Mouse (Mus musculus): ENCODE results near the gene Mical3. TPM values are rescaled to one million over a fixed set of nuclear protein-coding genes. Genes with fewer than 3 reads are reported as not detected.
A peak's percentile ranks its signal among the peaks of the same experiment; 100 is the strongest.

Gene Mical3
- total and polyA plus RNA-seq, 3 experiments, result 52.1 to 127 (median 114) TPM

DNA sequence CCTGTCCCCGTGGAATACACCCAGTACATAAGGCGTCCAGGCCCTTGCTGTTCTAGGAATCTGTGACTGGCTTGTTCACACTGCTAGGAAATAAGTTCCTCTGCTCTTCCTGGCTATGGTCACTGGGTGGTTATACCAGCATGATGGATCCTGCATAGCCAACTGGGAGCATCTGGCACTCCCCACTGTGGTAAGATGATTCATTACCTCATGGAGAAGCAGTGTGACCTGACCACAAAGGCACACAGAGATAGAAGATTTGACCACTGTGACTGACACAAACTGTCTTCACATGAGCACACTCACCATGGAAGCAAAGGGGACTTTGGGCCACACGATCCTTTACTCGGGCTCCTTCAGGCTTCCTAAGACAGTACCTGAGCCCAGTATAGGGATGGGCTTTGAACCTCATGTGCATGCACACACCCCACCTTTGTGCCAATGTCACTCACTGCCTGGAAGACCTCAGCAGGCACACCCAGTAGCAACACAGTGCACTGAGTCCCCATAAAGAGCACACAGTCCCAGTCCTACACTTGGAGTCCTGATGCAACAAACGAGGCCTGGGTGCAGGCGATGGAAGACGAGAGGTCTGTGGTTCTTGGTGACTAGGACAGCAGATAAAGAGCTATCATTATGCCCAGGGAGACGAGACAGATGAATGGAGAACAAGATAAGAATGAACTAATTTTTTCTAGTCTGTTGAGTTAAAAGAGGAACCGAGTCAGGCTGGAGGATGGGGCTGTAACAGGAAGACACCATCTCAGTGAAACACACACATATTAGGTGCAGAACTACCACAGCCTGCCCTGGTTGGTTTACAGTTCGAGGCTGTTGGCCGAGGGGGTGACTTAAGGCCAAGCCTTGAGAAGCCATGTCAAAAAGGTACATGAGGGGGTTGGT lies 174.3 kb downstream of the Mical3 start:
- no peak for DNase-seq
- Histone ChIP-seq H3K79me2 (replicated peaks; ENCODE audit: control insufficient read depth, insufficient read depth, low read length) (no peaks in the 10 kb centered on the region), H3K4me1 (ENCODE audit: control insufficient read depth, insufficient read depth, low read length) (no peaks in the 10 kb centered on the region), H3K9ac (ENCODE audit: low read depth, low read length) (no peak overlapping the region), H3K27ac (no peak overlapping the region), H3K4me3 (no peak overlapping the region), H3K27me3 (ENCODE audit: control insufficient read depth, insufficient read depth, low read length) (no peaks in the 10 kb centered on the region), H3K36me3 (ENCODE audit: control insufficient read depth, insufficient read depth, low read length) (no peaks in the 10 kb centered on the region)
- TF ChIP-seq POLR2A (IDR thresholded peaks at IDR 0.05; ENCODE audit: insufficient read depth, low read depth, low read length) (no peak), EP300 (IDR thresholded peaks at IDR 0.05; ENCODE audit: insufficient read depth, low read depth, low read length) (no peak), CTCF (IDR thresholded peaks at IDR 0.05) (no peak)
- WGBS, result 81% methylated on average over 11 of the region's 11 CpGs
- intact Hi-C loops (cut with DNase I), result loop anchor here (5.0 kb wide), 1 partner anchor 54 kb away; no protein-coding TSS in a partner anchor

DNA sequence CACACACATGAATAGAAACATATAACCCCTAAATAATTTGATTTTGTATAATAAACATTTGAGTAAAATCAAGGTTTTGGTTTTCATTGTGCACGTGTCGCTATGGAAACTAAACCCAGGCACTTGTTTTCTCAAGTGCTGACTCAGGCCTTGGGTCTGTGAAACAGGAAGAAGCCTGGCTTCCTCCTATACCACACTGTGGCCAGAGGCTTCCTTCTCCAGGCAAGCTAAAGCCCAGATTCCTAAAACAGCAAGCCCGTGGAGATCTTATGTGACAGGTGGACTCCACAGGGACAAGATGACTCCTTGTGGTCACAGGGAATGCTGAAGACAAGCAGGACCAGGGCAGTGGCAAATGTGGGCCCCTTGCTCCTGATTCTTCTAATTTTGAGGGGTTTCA lies 175.6 kb downstream of the Mical3 start:
- H3K36me3 ChIP-seq (ENCODE audit: control insufficient read depth, insufficient read depth, low read length), result no peaks in the 10 kb centered on the region

DNA sequence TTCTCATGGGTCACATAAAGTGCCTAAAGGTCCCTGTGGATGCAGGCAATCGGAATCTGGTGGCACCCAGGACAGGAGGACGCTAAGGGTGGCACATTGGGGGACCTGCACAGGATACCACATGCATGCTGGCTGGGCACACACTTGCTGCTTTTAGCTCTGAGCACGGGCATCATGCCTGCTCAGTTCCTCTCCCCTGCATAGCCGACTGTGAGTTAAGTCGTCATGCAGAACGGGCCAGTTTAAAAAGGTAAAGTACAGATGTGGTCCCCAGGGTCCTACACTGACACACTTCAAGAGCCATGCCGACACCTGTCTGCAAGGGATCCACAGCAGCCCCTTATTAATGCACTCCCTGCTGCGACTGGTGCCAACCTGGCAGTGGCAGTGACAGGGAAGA lies 176.6 kb downstream of the Mical3 start:
- Histone ChIP-seq H3K79me2 (replicated peaks; ENCODE audit: control insufficient read depth, insufficient read depth, low read length) (no peaks in the 10 kb centered on the region), H3K27me3 (ENCODE audit: control insufficient read depth, insufficient read depth, low read length) (no peaks in the 10 kb centered on the region), H3K27ac (no peak overlapping the region), H3K4me3 (no peak overlapping the region), H3K36me3 (ENCODE audit: control insufficient read depth, insufficient read depth, low read length) (no peaks in the 10 kb centered on the region), H3K4me1 (ENCODE audit: control insufficient read depth, insufficient read depth, low read length) (no peaks in the 10 kb centered on the region), H3K9ac (ENCODE audit: low read depth, low read length) (no peak overlapping the region)
- TF ChIP-seq CTCF (IDR thresholded peaks at IDR 0.05) (no peak), POLR2A (IDR thresholded peaks at IDR 0.05; ENCODE audit: insufficient read depth, low read depth, low read length) (no peak), EP300 (IDR thresholded peaks at IDR 0.05; ENCODE audit: insufficient read depth, low read depth, low read length) (no peak)
- WGBS, result 84% methylated on average over 8 of the region's 8 CpGs
- intact Hi-C loops (cut with DNase I), result no loop called here
- DNase-seq, result peak in 1 of 2 experiments; percentile 36

More for the DNA sequence above, 175.6 kb downstream of the Mical3 start:
- Histone ChIP-seq H3K4me3 (no peak overlapping the region), H3K9ac (ENCODE audit: low read depth, low read length) (no peak overlapping the region), H3K4me1 (ENCODE audit: control insufficient read depth, insufficient read depth, low read length) (no peaks in the 10 kb centered on the region), H3K27me3 (ENCODE audit: control insufficient read depth, insufficient read depth, low read length) (no peaks in the 10 kb centered on the region), H3K27ac (no peak overlapping the region), H3K79me2 (replicated peaks; ENCODE audit: control insufficient read depth, insufficient read depth, low read length) (no peaks in the 10 kb centered on the region)
- no peak for TF ChIP-seq CTCF (IDR thresholded peaks at IDR 0.05)
- no peak for TF ChIP-seq EP300 (IDR thresholded peaks at IDR 0.05; ENCODE audit: insufficient read depth, low read depth, low read length)
- no peak for TF ChIP-seq POLR2A (IDR thresholded peaks at IDR 0.05; ENCODE audit: insufficient read depth, low read depth, low read length)
- WGBS, result 37% methylated on average over 3 of the region's 3 CpGs
- DNase-seq, result peak in 1 of 2 experiments; percentile 33
- intact Hi-C loops (cut with DNase I), result loop anchor here (5.0 kb wide), 1 partner anchor 53 kb away; no protein-coding TSS in a partner anchor

DNA sequence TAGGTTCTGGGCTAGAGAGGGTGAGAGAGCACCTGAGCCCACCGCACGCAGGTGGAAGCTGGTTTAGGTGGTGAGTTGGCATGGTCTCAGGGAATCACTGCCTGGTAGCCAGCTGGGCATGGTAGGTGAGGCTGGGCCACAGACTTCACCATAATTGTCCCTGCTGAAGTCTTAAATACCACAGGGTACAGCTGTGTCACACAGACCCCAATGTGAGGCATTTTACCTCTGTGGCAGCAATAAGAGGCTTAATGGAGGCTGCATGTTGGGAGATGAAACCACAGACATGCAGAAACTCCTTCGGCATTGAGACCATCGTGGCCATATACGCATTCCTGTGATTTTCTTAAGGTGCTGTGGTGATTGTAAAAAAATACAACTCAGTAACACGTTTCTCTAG lies 178.3 kb downstream of the Mical3 start:
- Histone ChIP-seq H3K27ac (no peak overlapping the region), H3K4me1 (ENCODE audit: control insufficient read depth, insufficient read depth, low read length) (no peaks in the 10 kb centered on the region), H3K36me3 (ENCODE audit: control insufficient read depth, insufficient read depth, low read length) (no peaks in the 10 kb centered on the region), H3K79me2 (replicated peaks; ENCODE audit: control insufficient read depth, insufficient read depth, low read length) (no peaks in the 10 kb centered on the region), H3K27me3 (ENCODE audit: control insufficient read depth, insufficient read depth, low read length) (no peaks in the 10 kb centered on the region), H3K9ac (ENCODE audit: low read depth, low read length) (no peak overlapping the region), H3K4me3 (no peak overlapping the region)
- no peak for TF ChIP-seq EP300 (IDR thresholded peaks at IDR 0.05; ENCODE audit: insufficient read depth, low read depth, low read length)
- TF ChIP-seq POLR2A (IDR thresholded peaks at IDR 0.05; ENCODE audit: insufficient read depth, low read depth, low read length), result no peak
- TF ChIP-seq CTCF (IDR thresholded peaks at IDR 0.05), result no peak
- DNase-seq, result no peak
- WGBS, result 95% methylated on average over 6 of the region's 6 CpGs
- intact Hi-C loops (cut with DNase I), result no loop called here

DNA sequence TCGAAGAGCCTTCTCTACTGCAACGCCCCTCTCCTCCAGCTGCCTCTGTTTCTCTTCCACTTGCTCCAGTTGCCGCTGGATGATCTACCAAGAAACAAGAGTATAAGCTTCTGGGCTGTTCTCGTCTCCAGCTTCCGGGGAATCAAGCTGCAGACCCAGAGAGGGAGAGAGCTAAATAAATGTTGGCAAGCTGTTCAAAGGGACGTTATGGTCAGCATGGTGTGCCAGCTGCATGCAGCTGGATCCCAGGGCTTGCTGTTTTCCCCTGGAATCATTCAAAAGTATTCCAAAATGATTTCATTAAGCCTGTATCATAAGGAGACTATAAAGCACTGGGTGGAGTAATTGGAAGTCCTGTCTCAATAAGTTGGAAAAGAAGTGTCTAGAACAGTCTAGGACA lies 179.5 kb downstream of the Mical3 start:
- Histone ChIP-seq H3K4me3 (no peak overlapping the region), H3K9ac (ENCODE audit: low read depth, low read length) (no peak overlapping the region), H3K36me3 (ENCODE audit: control insufficient read depth, insufficient read depth, low read length) (no peaks in the 10 kb centered on the region), H3K4me1 (ENCODE audit: control insufficient read depth, insufficient read depth, low read length) (no peaks in the 10 kb centered on the region), H3K79me2 (replicated peaks; ENCODE audit: control insufficient read depth, insufficient read depth, low read length) (no peaks in the 10 kb centered on the region), H3K27ac (no peak overlapping the region), H3K27me3 (ENCODE audit: control insufficient read depth, insufficient read depth, low read length) (no peaks in the 10 kb centered on the region)
- intact Hi-C loops (cut with DNase I), result no loop called here
- DNase-seq, result no peak
- WGBS, result 75% methylated on average over 6 of the region's 6 CpGs
- TF ChIP-seq POLR2A (IDR thresholded peaks at IDR 0.05; ENCODE audit: insufficient read depth, low read depth, low read length) (no peak), CTCF (IDR thresholded peaks at IDR 0.05) (no peak), EP300 (IDR thresholded peaks at IDR 0.05; ENCODE audit: insufficient read depth, low read depth, low read length) (no peak)

DNA sequence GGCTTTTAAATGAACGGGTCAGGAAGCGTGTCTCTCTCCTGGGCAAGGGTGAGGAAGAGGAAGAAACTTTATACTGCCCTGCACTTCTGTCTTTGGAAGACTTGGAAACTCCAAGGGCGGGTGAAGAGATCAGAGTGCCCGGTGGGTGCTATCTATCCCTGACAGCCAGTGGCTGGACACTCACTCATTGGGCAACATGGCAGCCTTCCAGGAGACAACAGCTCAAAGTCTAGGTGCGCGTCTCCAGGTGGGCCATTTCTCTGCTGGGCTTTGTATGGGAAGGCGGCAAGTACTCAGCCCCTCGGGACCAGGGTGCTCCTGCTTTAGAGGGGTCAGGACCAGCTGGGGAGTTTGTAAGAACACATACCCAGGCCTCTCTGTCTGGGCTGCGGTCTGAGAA lies 185.3 kb downstream of the Mical3 start:
- TF ChIP-seq POLR2A (IDR thresholded peaks at IDR 0.05; ENCODE audit: insufficient read depth, low read depth, low read length) (no peak), EP300 (IDR thresholded peaks at IDR 0.05; ENCODE audit: insufficient read depth, low read depth, low read length) (no peak), CTCF (IDR thresholded peaks at IDR 0.05) (no peak)
- no peaks in the 10 kb centered on the region for H3K27me3 ChIP-seq (ENCODE audit: control insufficient read depth, insufficient read depth, low read length)
- DNase-seq, result no peak
- H3K4me3 ChIP-seq, result no peak overlapping the region
- H3K36me3 ChIP-seq (ENCODE audit: control insufficient read depth, insufficient read depth, low read length), result no peaks in the 10 kb centered on the region
- WGBS, result 94% methylated on average over 9 of the region's 9 CpGs
- H3K4me1 ChIP-seq (ENCODE audit: control insufficient read depth, insufficient read depth, low read length), result no peaks in the 10 kb centered on the region
- H3K9ac ChIP-seq (ENCODE audit: low read depth, low read length), result no peak overlapping the region
- intact Hi-C loops (cut with DNase I), result no loop called here
- H3K27ac ChIP-seq, result no peak overlapping the region
- no peaks in the 10 kb centered on the region for H3K79me2 ChIP-seq (replicated peaks; ENCODE audit: control insufficient read depth, insufficient read depth, low read length)
